Comparison of ENCODE assay signal across 19 mouse cellular contexts in the genomic region with DNA sequence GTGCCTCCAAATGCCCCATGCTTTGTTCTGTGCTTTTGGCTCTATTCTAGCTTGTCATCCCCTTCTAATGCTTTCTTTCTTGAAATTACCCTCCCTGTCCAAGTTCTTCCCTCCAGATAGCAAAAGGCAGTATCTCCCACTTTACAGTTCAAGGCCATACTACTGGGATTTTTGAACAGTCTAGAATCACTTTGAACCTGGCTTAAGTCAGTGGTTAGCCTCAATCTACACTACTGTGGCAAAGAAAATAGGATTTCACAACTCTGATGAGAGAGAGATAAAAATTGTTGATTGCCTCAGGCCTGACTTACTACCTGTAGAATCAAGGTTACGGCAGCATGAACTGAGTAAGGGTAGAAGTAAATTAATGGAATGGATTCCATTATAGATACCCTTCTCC.
"Had no signal": no experiment of that assay in that cellular context is flagged by ENCODE, and none has a peak within 500 bp of the region (broad histone marks: within the 10 kb centered on the region; RNA-seq: fewer than 3 reads in every experiment).

No protein-coding gene starts in this region.

- ATAC-seq: liver, postnatal 0 days; lung, postnatal 0 days; midbrain, embryonic 13.5 days; midbrain, embryonic 15.5 days had no signal

- H3K9ac ChIP-seq: liver, embryonic 15.5 days; liver, postnatal 0 days; lung, embryonic 15.5 days; midbrain, embryonic 13.5 days; midbrain, embryonic 15.5 days; neural tube, embryonic 13.5 days; neural tube, embryonic 15.5 days; stomach, embryonic 15.5 days had no signal

- H3K9me3 ChIP-seq: liver, embryonic 15.5 days; lung, embryonic 15.5 days; midbrain, embryonic 10.5 days; midbrain, embryonic 13.5 days; midbrain, embryonic 15.5 days; neural tube, embryonic 13.5 days; neural tube, embryonic 15.5 days; stomach, embryonic 15.5 days had no signal

- H3K4me2 ChIP-seq: liver, embryonic 15.5 days; lung, embryonic 15.5 days; midbrain, embryonic 13.5 days; midbrain, embryonic 15.5 days; neural tube, embryonic 13.5 days; neural tube, embryonic 15.5 days; stomach, embryonic 15.5 days had no signal

- H3K27me3 ChIP-seq: liver, embryonic 15.5 days; lung, embryonic 15.5 days; midbrain, embryonic 13.5 days; midbrain, embryonic 15.5 days; neural tube, embryonic 13.5 days; neural tube, embryonic 15.5 days; stomach, embryonic 15.5 days had no signal

- H3K4me1 ChIP-seq: liver, embryonic 15.5 days; lung, embryonic 15.5 days; midbrain, embryonic 10.5 days; midbrain, embryonic 13.5 days; midbrain, embryonic 15.5 days; neural tube, embryonic 13.5 days; neural tube, embryonic 15.5 days; stomach, embryonic 15.5 days had no signal

- H3K36me3 ChIP-seq: liver, embryonic 15.5 days; lung, embryonic 15.5 days; midbrain, embryonic 10.5 days; midbrain, embryonic 13.5 days; midbrain, embryonic 15.5 days; neural tube, embryonic 13.5 days; neural tube, embryonic 15.5 days; stomach, embryonic 15.5 days had no signal

- H3K27ac ChIP-seq: liver, embryonic 15.5 days; lung, embryonic 15.5 days; macrophage; midbrain, embryonic 10.5 days; midbrain, embryonic 13.5 days; midbrain, embryonic 15.5 days; neural tube, embryonic 13.5 days; neural tube, embryonic 15.5 days; stomach, embryonic 15.5 days; stomach, postnatal 0 days had no signal

- H3K4me3 ChIP-seq: liver, embryonic 15.5 days; lung, embryonic 15.5 days; midbrain, embryonic 10.5 days; midbrain, embryonic 13.5 days; midbrain, embryonic 15.5 days; neural tube, embryonic 13.5 days; neural tube, embryonic 15.5 days; stomach, embryonic 15.5 days had no signal

- DNase-seq: liver, postnatal 0 days; lung, adult 2 months; lung, postnatal 14 days; lung, postnatal 36 days; right cerebral cortex, postnatal 14 days; thymus, adult 2 months; thymus, postnatal 25 days; thymus, postnatal 4 days had no signal
